In genomic region chr7:45518618-45519017, GRCm38 (mm10) we compare ENCODE assay signal across 27 mouse cellular contexts. TPM values are rescaled to one million over a fixed set of nuclear protein-coding genes. Genes with fewer than 3 reads are reported as not detected.
"Had no signal": no experiment of that assay in that cellular context is flagged by ENCODE, and none has a peak within 500 bp of the region (broad histone marks: within the 10 kb centered on the region; RNA-seq: fewer than 3 reads in every experiment).

No protein-coding gene starts in this region.

- H3K36me3 ChIP-seq: midbrain, embryonic 12.5 days; midbrain, embryonic 15.5 days; neural tube, embryonic 12.5 days; neural tube, embryonic 15.5 days had no signal

- H3K27me3 ChIP-seq: limb, embryonic 12.5 days; limb, embryonic 15.5 days; midbrain, embryonic 12.5 days; midbrain, embryonic 15.5 days; neural tube, embryonic 12.5 days; neural tube, embryonic 15.5 days had no signal

- ATAC-seq: lung, postnatal 0 days; midbrain, embryonic 15.5 days had no signal

- H3K27ac ChIP-seq: kidney, postnatal 0 days; left cerebral cortex, adult 2 months; limb, embryonic 12.5 days; limb, embryonic 15.5 days; midbrain, embryonic 12.5 days; midbrain, embryonic 15.5 days; neural tube, embryonic 12.5 days; neural tube, embryonic 15.5 days; stomach, postnatal 0 days had no signal

- H3K9ac ChIP-seq: limb, embryonic 12.5 days; limb, embryonic 15.5 days; lung, embryonic 14.5 days; midbrain, embryonic 12.5 days; midbrain, embryonic 15.5 days; neural tube, embryonic 12.5 days; neural tube, embryonic 15.5 days had no signal

- H3K4me3 ChIP-seq: left cerebral cortex, adult 2 months; limb, embryonic 12.5 days; limb, embryonic 15.5 days; midbrain, embryonic 12.5 days; midbrain, embryonic 15.5 days; neural tube, embryonic 12.5 days; neural tube, embryonic 15.5 days had no signal

- DNase-seq: kidney, adult 2 months; kidney, postnatal 36 days; layer of hippocampus, postnatal 36 days; left cerebral cortex, postnatal 4 days; lung, embryonic 14.5 days; lung, postnatal 36 days; right cerebral cortex, adult 18-20 months; right cerebral cortex, postnatal 14 days; right cerebral cortex, postnatal 4 days; thymus, adult 18-20 months; thymus, postnatal 14 days; thymus, postnatal 4 days had no signal

- H3K4me2 ChIP-seq: limb, embryonic 12.5 days; lung, embryonic 14.5 days; midbrain, embryonic 12.5 days; midbrain, embryonic 15.5 days; neural tube, embryonic 12.5 days; neural tube, embryonic 15.5 days had no signal

- H3K9me3 ChIP-seq: limb, embryonic 12.5 days; limb, embryonic 15.5 days; midbrain, embryonic 12.5 days; midbrain, embryonic 15.5 days; neural tube, embryonic 12.5 days; neural tube, embryonic 15.5 days had no signal

RNA-seq across cellular contexts. Expression of gene Gm45808, which starts 32.0 kb away (rescaled TPM):
- total RNA-seq: left cerebral cortex, postnatal 4 days had no signal
- polyA plus RNA-seq: intestine, embryonic 14.5 days; intestine, postnatal 0 days; kidney, embryonic 14.5 days; kidney, postnatal 0 days; limb, embryonic 12.5 days; limb, embryonic 15.5 days; liver, embryonic 16.5 days; lung, embryonic 14.5 days; lung, postnatal 0 days; midbrain, embryonic 12.5 days; midbrain, embryonic 15.5 days; neural tube, embryonic 12.5 days; neural tube, embryonic 15.5 days; stomach, embryonic 14.5 days; stomach, postnatal 0 days had no signal
